Mouse (Mus musculus) small intestine, adult 2 months (tissue): ENCODE data around the gene Fasn.
"Not testable (repeated sequence)": the region's sequence is repeated elsewhere in the genome, so short reads cannot be mapped to it uniquely, and the experiment has no call there.

ENCODE experiments used
- CTCF ChIP-seq: fragments of 200-500 bp; IDR thresholded peaks from 2 replicates; pipeline ENCODE4 v1.5.1; 2012; ENCODE audit warnings: low read depth, mild to moderate bottlenecking, control low read depth, inconsistent platforms, low read length, moderate library complexity, mixed read lengths; ENCODE audit not compliant: insufficient replicate concordance, insufficient read length; ENCODE audit errors: extremely low read depth
- POLR2A ChIP-seq: fragments of 200-500 bp; IDR thresholded peaks from 2 replicates; pipeline ENCODE4 v1.6.1; 2012; ENCODE audit warnings: low read depth, mild to moderate bottlenecking, control low read depth, inconsistent platforms, low read length, moderate library complexity

DNA sequence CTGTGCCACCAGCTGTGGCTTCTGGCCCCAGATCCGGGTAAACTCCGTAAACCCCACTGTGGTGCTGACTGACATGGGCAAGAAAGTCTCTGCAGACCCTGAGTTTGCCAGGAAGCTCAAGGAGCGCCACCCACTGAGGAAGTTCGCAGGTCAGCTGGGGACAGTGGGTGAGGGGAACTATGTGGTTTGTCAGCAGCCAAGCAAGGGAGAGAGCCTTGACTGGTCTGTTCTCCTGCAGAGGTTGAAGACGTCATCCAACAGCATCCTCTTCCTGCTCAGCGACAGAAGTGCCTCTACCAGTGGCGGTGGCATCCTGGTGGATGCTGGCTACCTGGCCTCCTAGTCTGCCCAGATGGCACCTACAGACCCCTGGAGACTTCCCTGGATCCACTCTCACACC lies 57.3 kb downstream of the Fasn start:
- not testable (repeated sequence) for TF ChIP-seq POLR2A, CTCF
